Mouse (Mus musculus) embryonic facial prominence, embryonic 14.5 days (tissue): Measurements from ENCODE around the gene Rps17. TPM values are rescaled to one million over a fixed set of nuclear protein-coding genes. Genes with fewer than 3 reads are reported as not detected.
A peak's percentile ranks its signal among the peaks of the same experiment; 100 is the strongest.

Source experiments
- ATAC-seq: fragments of 200-750 bp; cut with Nextera tagmentation; 2 replicates; pipeline ENCODE4 v1.8.0; 2017; ENCODE audit warnings: low read depth, moderate number of reproducible peaks, moderate TSS enrichment
- DNase-seq: peaks from one replicate; pipeline ENCODE4 v3.0.0-alpha.2; 2015; ENCODE audit warnings: low spot score
- H3K27ac ChIP-seq: fragments of 300-500 bp; sonication (generic); replicated peaks from 2 replicates; pipeline ENCODE4 v1.5.1; 2014; ENCODE audit warnings: low read depth, mild to moderate bottlenecking, low read length, moderate library complexity
- H3K27me3 ChIP-seq: fragments of 300-500 bp; sonication (generic); replicated peaks from 2 replicates; pipeline ENCODE4 v1.6.1; 2014; ENCODE audit warnings: low read length; ENCODE audit not compliant: control insufficient read depth, insufficient read depth
- H3K36me3 ChIP-seq: fragments of 300-500 bp; sonication (generic); 2 replicates; pipeline ENCODE4 v1.6.1; 2014; ENCODE audit warnings: low read length, mixed read lengths; ENCODE audit not compliant: control insufficient read depth, insufficient read depth
- H3K4me1 ChIP-seq: fragments of 300-500 bp; sonication (generic); 2 replicates; pipeline ENCODE4 v1.6.1; 2014; ENCODE audit warnings: antibody characterized with exemption, low read length; ENCODE audit not compliant: control insufficient read depth, insufficient read depth
- H3K4me2 ChIP-seq: fragments of 300-500 bp; sonication (generic); 2 replicates; pipeline ENCODE4 v1.6.1; 2014; ENCODE audit warnings: low read depth, mild to moderate bottlenecking, low read length, moderate library complexity, mixed read lengths
- H3K4me3 ChIP-seq: fragments of 300-500 bp; sonication (generic); 2 replicates; pipeline ENCODE4 v1.5.1; 2014; ENCODE audit warnings: low read depth, mild to moderate bottlenecking, low read length
- H3K9ac ChIP-seq: fragments of 300-500 bp; sonication (generic); 2 replicates; pipeline ENCODE4 v1.6.1; 2014; ENCODE audit warnings: low read depth, mild to moderate bottlenecking, low read length, moderate library complexity, mixed read lengths
- H3K9me3 ChIP-seq: fragments of 300-500 bp; sonication (generic); 2 replicates; pipeline ENCODE4 v1.6.1; 2016; ENCODE audit warnings: low read length; ENCODE audit not compliant: control insufficient read depth
- WGBS: fragments of 180-500 bp; shearing (Covaris S2); extraction: QIAGEN DNeasy Blood & Tissue Kit; methylation state at CpG from one replicate; pipeline ENCODE4 v1.1.7; 2014; 5-methylcytosine and 5-hydroxymethylcytosine counted together
- polyA plus RNA-seq: library from polyadenylated mRNA; unstranded; fragments of >200 nt; fragmentation: Nextera tagmentation; extraction: Ambion mirVana; gene quantifications from 2 replicates; pipeline ENCODE4 v1.2.1, GENCODE M21; 2014

Rps17 gene
- polyA plus RNA-seq: 1,342 and 1,410 TPM in 2 replicates

DNA sequence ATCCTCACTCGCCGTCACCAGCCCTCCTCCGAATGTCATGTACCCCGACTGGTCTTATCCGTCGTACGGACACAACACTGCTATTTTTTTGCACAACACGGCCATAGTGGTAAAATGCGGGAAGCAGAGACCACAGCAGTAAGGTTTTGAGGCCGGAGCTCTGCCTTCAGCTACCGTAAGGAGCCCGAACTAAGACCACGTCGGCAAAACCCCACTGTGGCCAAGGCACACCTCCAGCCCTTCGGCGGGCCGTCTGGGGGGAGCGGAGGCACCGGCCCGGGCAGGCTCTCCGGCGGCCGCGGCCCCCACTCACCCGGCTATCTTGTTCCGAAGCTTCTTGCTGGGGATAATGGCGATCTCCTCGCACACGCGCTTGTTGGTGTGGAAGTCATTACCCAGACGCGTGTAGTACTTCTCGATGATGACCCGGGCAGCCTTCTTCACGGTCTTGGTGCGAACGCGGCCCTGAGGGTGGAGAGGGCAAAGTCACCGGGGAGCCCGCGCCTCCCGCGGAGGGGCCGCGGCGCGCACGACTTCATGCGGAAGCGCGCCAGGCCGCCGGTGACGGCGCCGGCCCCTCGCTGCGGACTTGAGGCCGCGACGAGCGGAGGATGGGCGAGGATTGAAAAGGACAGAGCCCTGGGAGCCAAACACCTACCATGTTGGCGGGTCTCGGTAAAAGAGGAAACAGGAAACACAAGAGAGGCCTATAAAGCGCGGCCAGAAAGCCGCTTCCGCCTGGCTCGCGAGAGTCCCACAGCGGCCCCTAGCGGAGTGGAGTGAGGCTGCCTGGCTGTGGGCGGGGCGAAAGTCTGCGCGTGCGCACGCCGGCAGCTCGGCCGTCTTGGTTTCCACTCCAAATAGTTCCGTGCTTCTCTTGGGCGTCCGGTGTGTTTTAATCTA lies at the start of gene Rps17:
Rps17 (minus strand) TSS at position 711 of the 903 bp plus-strand sequence.
- Histone ChIP-seq H3K4me3 (peak within 1 kb of the TSS; percentile 97), H3K36me3 (peaks cover 44% of the 10 kb centered on the region), H3K9me3 (no peaks in the 10 kb centered on the region), H3K9ac (peak within 1 kb of the TSS; percentile 99), H3K27ac (peak within 1 kb of the TSS; percentile 82), H3K4me1 (peaks cover 10% of the 10 kb centered on the region; the same call in 1 of the 2 replicates), H3K4me2 (peak within 1 kb of the TSS; percentile 95), H3K27me3 (no peaks in the 10 kb centered on the region)
- WGBS: under 1% methylated on average over 74 of the region's 85 CpGs
- peak; percentile 89 for ATAC-seq
- DNase-seq: peak; percentile 95

DNA sequence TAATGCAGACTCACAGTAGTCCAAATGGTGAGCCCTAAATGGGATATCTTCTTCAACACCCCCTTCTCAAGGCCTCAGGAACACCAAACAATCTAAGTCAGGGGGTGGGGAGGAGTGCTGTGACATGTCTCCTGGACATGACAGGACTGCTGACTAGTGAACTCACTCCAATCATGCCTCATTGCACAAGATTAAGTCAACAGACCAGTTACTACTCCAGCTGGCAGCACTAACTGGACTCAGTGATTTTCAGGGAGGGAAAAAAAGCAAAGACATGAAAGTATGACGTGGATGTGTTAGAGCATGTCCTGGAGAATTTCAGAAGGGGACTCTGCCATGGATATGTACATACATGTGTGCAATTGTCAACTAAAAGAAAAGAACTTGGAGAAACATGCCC lies 34.3 kb upstream of the Rps17 start:
- Histone ChIP-seq H3K36me3 (no peaks in the 10 kb centered on the region), H3K4me1 (no peaks in the 10 kb centered on the region), H3K9ac (no peak overlapping the region), H3K27ac (no peak overlapping the region), H3K4me3 (no peak overlapping the region), H3K9me3 (no peaks in the 10 kb centered on the region), H3K27me3 (no peaks in the 10 kb centered on the region), H3K4me2 (no peak overlapping the region)
- DNase-seq: no peak
- WGBS: 67% methylated on average over 1 of the region's 1 CpGs
- no peak for ATAC-seq

DNA sequence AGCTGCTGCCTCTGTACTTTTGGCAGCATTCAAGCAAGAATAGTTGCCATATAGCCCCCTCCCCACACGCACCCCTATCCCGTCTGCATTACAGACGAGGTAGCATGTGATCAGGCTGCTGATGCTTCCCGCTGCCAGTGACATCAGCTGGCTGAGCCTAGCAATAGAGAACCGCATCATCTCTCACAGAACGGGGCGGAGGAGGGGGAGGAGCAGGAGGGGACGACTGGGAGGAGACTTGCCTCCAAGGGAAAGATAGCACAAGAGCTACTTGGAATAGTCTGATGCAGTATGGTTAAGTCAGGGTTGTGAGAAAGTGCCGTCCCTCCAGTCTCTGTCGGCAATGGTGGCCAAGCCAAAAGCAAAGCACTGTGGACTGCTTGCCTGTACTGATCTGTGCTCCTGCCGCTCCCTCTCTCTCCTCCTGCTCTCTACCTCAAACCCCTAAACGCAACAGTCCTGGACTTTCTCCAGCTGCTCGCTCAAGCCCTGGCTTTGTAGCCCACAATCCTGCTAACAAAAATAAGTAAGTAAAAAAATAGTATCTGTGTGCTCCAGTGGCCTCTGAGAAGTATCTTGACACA lies 27.4 kb upstream of the Rps17 start:
- Histone ChIP-seq H3K4me3 (peak overlapping the region; percentile 16), H3K36me3 (no peaks in the 10 kb centered on the region), H3K4me1 (no peaks in the 10 kb centered on the region), H3K9ac (peak overlapping the region; percentile 38; the same call in 1 of the 2 replicates), H3K4me2 (peak overlapping the region; percentile 50), H3K9me3 (no peaks in the 10 kb centered on the region), H3K27ac (no peak overlapping the region), H3K27me3 (no peaks in the 10 kb centered on the region)
- ATAC-seq: peak; percentile 92
- WGBS: 3% methylated on average over 13 of the region's 13 CpGs
- peak; percentile 77 for DNase-seq

DNA sequence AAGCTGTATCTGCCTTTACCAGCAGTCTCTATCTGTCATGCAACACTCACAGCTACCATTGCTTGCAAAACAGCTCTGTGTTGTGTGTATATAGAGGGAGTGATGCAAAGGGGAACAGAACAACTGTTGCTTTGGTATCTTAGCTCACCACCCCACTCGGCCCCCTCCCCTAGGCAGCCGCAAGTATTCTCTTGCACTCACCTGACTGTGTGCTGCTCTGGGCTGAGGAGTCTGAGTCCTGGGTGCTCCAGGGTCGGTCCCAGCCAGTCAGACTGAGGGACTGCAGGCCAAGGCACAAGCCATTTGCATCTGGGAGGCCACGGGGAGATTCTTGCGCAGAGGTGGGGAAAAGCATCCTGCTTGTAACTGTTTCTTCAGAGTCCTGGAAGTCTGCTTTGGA lies 26.8 kb upstream of the Rps17 start:
- H3K4me1 ChIP-seq: no peaks in the 10 kb centered on the region
- no peak for DNase-seq
- no peaks in the 10 kb centered on the region for H3K9me3 ChIP-seq
- H3K27me3 ChIP-seq: no peaks in the 10 kb centered on the region
- WGBS: 18% methylated on average over 5 of the region's 5 CpGs
- H3K36me3 ChIP-seq: no peaks in the 10 kb centered on the region
- 0 out of 2 replicates have a peak overlapping the region, but pooled peaks have one; percentile 38 for H3K9ac ChIP-seq
- H3K27ac ChIP-seq: no peak overlapping the region
- 0 out of 2 replicates have a peak, but pooled peaks have one; percentile 33 for ATAC-seq
- peak overlapping the region; percentile 16; the same call in 1 of the 2 replicates for H3K4me3 ChIP-seq
- H3K4me2 ChIP-seq: peak overlapping the region; percentile 50

DNA sequence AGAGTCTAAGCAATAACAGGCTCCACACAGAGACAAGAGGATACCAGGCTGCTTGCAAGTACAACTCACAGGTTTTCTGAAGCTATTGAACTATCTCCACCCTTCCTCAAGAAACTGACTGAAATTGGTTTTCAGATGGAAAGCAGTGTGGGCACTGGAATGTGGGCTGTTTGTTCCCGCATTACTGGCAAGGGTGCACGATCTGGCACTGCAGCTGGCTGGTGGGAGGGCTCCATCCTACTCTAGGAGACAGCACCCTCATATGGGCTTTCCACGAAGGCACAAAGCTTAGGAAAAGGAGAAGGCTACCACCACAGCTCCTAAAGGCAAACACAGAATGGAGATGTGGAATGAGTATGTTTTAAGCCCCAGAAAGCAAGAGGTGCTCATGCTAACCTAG lies 24.7 kb upstream of the Rps17 start:
- Histone ChIP-seq H3K4me3 (no peak overlapping the region), H3K9ac (no peak overlapping the region), H3K27ac (no peak overlapping the region), H3K36me3 (no peaks in the 10 kb centered on the region), H3K9me3 (no peaks in the 10 kb centered on the region), H3K4me1 (no peaks in the 10 kb centered on the region; the same call in 1 of the 2 replicates), H3K27me3 (no peaks in the 10 kb centered on the region), H3K4me2 (no peak overlapping the region)
- DNase-seq (no peak), ATAC-seq (no peak)
- WGBS: 55% methylated on average over 3 of the region's 3 CpGs

DNA sequence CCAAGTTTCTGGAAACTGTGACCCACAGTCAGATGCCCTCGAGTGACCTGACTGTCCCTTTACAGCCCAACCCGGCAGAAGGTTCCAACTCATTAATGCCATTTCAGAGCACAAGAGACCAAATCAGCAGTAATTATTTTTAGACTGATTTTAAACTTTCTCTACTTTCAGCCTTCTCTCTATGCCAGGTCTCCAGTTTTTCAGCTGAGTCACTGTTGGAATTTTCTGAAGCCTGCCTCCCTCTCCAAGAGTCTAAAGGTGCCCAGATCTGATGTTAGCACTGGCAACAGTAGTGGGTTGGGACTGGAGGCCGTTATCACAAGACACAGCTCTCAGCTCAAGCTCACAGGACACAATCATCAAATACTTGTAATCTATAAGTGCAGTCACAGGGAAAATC lies 22.9 kb upstream of the Rps17 start:
- H3K9me3 ChIP-seq: no peaks in the 10 kb centered on the region
- no peak for ATAC-seq
- H3K27me3 ChIP-seq: no peaks in the 10 kb centered on the region
- 65% methylated on average over 3 of the region's 3 CpGs for WGBS
- no peak overlapping the region for H3K27ac ChIP-seq
- no peak for DNase-seq
- H3K36me3 ChIP-seq: no peaks in the 10 kb centered on the region
- H3K9ac ChIP-seq: no peak overlapping the region
- H3K4me3 ChIP-seq: no peak overlapping the region
- H3K4me1 ChIP-seq: no peaks in the 10 kb centered on the region; the same call in 1 of the 2 replicates
- no peak overlapping the region for H3K4me2 ChIP-seq

DNA sequence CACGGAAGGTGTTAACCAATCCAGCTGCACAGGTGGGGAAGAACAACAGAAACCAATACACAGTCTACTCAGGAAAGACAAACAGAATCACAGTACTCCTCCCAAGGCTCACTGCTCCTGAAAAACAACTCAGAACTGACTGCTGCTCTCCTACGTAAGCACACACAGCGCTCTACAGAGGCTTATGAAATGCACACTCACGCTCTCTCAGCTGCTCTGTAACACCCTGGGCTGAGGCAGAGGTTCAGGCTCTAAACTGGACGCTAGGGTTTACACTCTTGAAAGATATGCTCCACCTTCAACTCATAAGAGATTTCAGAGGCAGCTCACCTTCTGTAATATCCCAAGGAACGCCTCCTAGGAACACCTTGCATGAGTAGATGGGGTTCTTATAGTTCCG lies 11.9 kb upstream of the Rps17 start:
- no peaks in the 10 kb centered on the region for H3K27me3 ChIP-seq
- H3K4me2 ChIP-seq: no peak overlapping the region
- H3K9me3 ChIP-seq: no peaks in the 10 kb centered on the region
- no peaks in the 10 kb centered on the region for H3K4me1 ChIP-seq
- H3K27ac ChIP-seq: no peak overlapping the region
- DNase-seq (no peak), ATAC-seq (no peak)
- H3K36me3 ChIP-seq: no peaks in the 10 kb centered on the region
- H3K9ac ChIP-seq: no peak overlapping the region
- 76% methylated on average over 7 of the region's 7 CpGs for WGBS
- H3K4me3 ChIP-seq: no peak overlapping the region

DNA sequence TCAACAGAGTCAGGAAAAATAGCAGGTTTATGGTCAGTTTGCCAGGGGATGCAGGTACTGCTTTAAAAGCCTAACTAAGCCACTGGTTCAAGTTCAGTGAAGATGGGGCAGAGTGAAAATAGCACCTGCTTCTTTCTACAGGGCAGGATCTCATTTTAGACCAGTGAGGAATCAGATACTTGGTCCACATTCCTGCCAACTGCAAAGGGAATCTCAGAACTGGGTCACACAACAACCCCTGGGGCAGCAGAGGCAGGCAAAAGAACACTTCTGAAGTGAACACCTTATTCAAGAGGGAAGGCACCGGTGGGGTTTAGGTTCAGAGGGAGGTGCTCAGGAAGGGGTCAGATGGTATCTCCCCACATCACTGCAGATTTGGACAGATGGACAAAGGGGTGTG lies 11.3 kb upstream of the Rps17 start:
- WGBS: 75% methylated on average over 1 of the region's 1 CpGs
- Histone ChIP-seq H3K36me3 (no peaks in the 10 kb centered on the region), H3K4me1 (no peaks in the 10 kb centered on the region), H3K27me3 (no peaks in the 10 kb centered on the region), H3K4me2 (no peak overlapping the region), H3K27ac (no peak overlapping the region), H3K9ac (no peak overlapping the region), H3K4me3 (no peak overlapping the region), H3K9me3 (no peaks in the 10 kb centered on the region)
- DNase-seq (no peak), ATAC-seq (no peak)
